Mouse (Mus musculus) heart, adult 2 months (tissue): ENCODE results near the gene Tmod4. TPM values are rescaled to one million over a fixed set of nuclear protein-coding genes. Genes with fewer than 3 reads are reported as not detected.

Experiments
- DNase-seq, 2 experiments: peaks; one replicate each; pipeline ENCODE4 v3.0.0; 2021
- H3K27ac ChIP-seq: fragments of 200-600 bp; 2 replicates; pipeline ENCODE4 v1.8.1; 2022
- H3K27me3 ChIP-seq: fragments of 200-500 bp; 2 replicates; pipeline ENCODE4 v1.6.1; 2012; ENCODE audit warnings: mild to moderate bottlenecking, low read length, inconsistent platforms, mixed read lengths; ENCODE audit not compliant: control insufficient read depth, insufficient read depth
- H3K36me3 ChIP-seq: fragments of 200-500 bp; 2 replicates; pipeline ENCODE4 v1.6.1; 2012; ENCODE audit warnings: low read length, inconsistent platforms; ENCODE audit not compliant: control insufficient read depth, insufficient read depth
- H3K4me1 ChIP-seq: fragments of 200-500 bp; 2 replicates; pipeline ENCODE4 v1.6.1; 2011; ENCODE audit warnings: low read length; ENCODE audit not compliant: control insufficient read depth, insufficient read depth
- H3K4me3 ChIP-seq: fragments of 200-600 bp; 2 replicates; pipeline ENCODE4 v1.8.1; 2022
- H3K79me2 ChIP-seq: fragments of 200-500 bp; replicated peaks from 2 replicates; pipeline ENCODE4 v1.6.1; 2012; ENCODE audit warnings: mild to moderate bottlenecking, inconsistent platforms, low read length, moderate library complexity, mixed read lengths; ENCODE audit not compliant: control insufficient read depth, insufficient read depth
- H3K9ac ChIP-seq: fragments of 200-500 bp; 2 replicates; pipeline ENCODE4 v1.6.1; 2012; ENCODE audit warnings: low read depth, mild to moderate bottlenecking, control low read depth, inconsistent platforms, low read length, mixed read lengths
- CTCF ChIP-seq: fragments of 200-600 bp; IDR thresholded peaks from 2 replicates; pipeline ENCODE4 v1.8.1; 2022; ENCODE audit warnings: antibody characterized with exemption, mild to moderate bottlenecking, moderate library complexity
- EP300 ChIP-seq: fragments of 200-500 bp; IDR thresholded peaks from 2 replicates; pipeline ENCODE4 v1.6.1; 2011; ENCODE audit warnings: low read depth, low read length, control low read depth; ENCODE audit not compliant: insufficient read depth
- POLR2A ChIP-seq: fragments of 200-500 bp; IDR thresholded peaks from 2 replicates; pipeline ENCODE4 v1.6.1; 2011; ENCODE audit warnings: mild to moderate bottlenecking, low read depth, low read length, control low read depth; ENCODE audit not compliant: insufficient read depth
- WGBS: fragments of 180-500 bp; shearing (Covaris S2); methylation state at CpG from one replicate; pipeline ENCODE4 v1.1.7; 2018; 5-methylcytosine and 5-hydroxymethylcytosine counted together
- intact Hi-C: fragments of 180-260 bp; cut with DNase I; formaldehyde crosslinking; loops from one replicate; pipeline ENCODE4 v1.15.1; 2025
- long read RNA-seq: library from polyadenylated mRNA; stranded (forward); transcript quantifications from one replicate; pipeline ENCODE4 v2.0.0, GENCODE M21; 2021
- polyA plus RNA-seq: library from polyadenylated mRNA; depleted of rRNA; stranded (reverse); fragments of >200 nt; gene quantifications from 2 replicates; pipeline ENCODE4 v1.2.3, GENCODE M21; 2012; rRNA removed
- total RNA-seq, 2 experiments: library from RNA; stranded (reverse); gene quantifications; 2 replicates each; pipeline ENCODE4 v1.2.3; 2021

Tmod4 gene
- 10 to 100 TPM; 22.6 to 30.9 TPM for total RNA-seq
- polyA plus RNA-seq = 23.3 and 25.6 TPM in 2 replicates
- long read RNA-seq, transcript Tmod4-201 (10 exons, 1,242 nt) = major isoform, 14 of 15 reads
- long read RNA-seq, partial matches to known transcripts = 0 of 15 reads
- long read RNA-seq, other reads (novel, unspliced or antisense) = 0 of 15 reads

GRCm38 (mm10) chr3:95124246-95124645 lies at the start of gene Tmod4:
Gene Tmod4, plus strand, starts transcription at chr3:95124476.
- Histone ChIP-seq H3K36me3 (no peaks in the 10 kb centered on the region; the same call in none of the 2 replicates), H3K9ac (peak within 1 kb of the TSS; percentile 41), H3K4me1 (no peaks in the 10 kb centered on the region; the same call in 1 of the 2 replicates), H3K4me3 (no peak within 1 kb of the TSS), H3K27ac (peak within 1 kb of the TSS; percentile 43), H3K79me2 (no peaks in the 10 kb centered on the region), H3K27me3 (no peaks in the 10 kb centered on the region)
- WGBS = 68% methylated on average over 6 of the region's 6 CpGs
- no peak for DNase-seq
- intact Hi-C loops = no loop called here
- TF ChIP-seq CTCF = peak; percentile 72
- no peak for TF ChIP-seq POLR2A
- no peak for TF ChIP-seq EP300

DNA sequence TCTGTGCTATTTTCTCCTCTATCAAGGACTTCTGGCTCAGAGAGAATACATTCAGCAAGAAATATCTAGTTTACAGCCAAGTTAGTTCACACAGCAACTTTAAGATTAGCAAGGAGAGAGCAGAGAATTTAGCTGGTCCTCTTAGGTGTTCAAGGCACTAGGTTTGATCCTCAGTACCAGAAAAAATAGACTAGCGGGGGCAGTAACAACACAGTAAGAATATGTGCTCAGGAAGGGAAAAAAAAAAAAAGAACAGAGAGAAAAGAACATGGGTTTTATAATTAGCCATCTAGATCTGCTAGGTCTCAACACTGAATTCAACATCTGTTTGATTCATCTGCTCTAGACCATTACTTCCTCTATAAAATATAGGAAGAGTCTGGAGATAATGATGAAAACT lies 36.2 kb upstream of the Tmod4 start:
- H3K27ac ChIP-seq = no peak overlapping the region
- H3K27me3 ChIP-seq = no peaks in the 10 kb centered on the region
- intact Hi-C loops = no loop called here
- H3K36me3 ChIP-seq = no peaks in the 10 kb centered on the region
- no peak overlapping the region for H3K9ac ChIP-seq
- no peaks in the 10 kb centered on the region for H3K79me2 ChIP-seq
- DNase-seq = no peak
- no peak for TF ChIP-seq CTCF
- no peak for TF ChIP-seq POLR2A
- TF ChIP-seq EP300 = no peak
- H3K4me1 ChIP-seq = no peaks in the 10 kb centered on the region
- WGBS = 52% methylated on average over 1 of the region's 1 CpGs
- H3K4me3 ChIP-seq = no peak overlapping the region

DNA sequence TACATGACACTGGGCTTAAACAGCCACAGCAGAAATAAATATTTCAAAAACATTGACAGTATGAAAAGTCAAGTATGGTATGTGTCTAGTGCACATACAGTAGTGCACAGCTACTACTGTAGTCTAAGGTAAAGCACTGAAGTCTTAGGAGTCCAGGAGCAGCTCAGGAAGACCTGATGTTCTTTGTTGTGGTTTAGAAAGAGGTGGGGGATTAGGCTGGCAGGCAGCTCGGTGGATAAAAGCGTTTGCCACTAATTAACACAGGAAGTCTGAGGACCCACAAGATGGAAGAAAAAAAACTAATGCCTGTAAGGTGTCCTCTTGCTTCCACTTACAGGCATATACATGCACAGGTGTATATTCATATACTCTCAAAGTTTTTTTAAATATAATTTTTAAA lies 23.4 kb upstream of the Tmod4 start:
- Histone ChIP-seq H3K79me2 (peaks cover 9% of the 10 kb centered on the region), H3K4me1 (peaks cover 1% of the 10 kb centered on the region), H3K9ac (no peak overlapping the region), H3K36me3 (peaks cover 17% of the 10 kb centered on the region), H3K27me3 (no peaks in the 10 kb centered on the region), H3K27ac (no peak overlapping the region), H3K4me3 (no peak overlapping the region)
- intact Hi-C loops = no loop called here
- 13% methylated on average over 2 of the region's 2 CpGs for WGBS
- TF ChIP-seq EP300 = no peak
- no peak for TF ChIP-seq POLR2A
- no peak for TF ChIP-seq CTCF
- DNase-seq = no peak

DNA sequence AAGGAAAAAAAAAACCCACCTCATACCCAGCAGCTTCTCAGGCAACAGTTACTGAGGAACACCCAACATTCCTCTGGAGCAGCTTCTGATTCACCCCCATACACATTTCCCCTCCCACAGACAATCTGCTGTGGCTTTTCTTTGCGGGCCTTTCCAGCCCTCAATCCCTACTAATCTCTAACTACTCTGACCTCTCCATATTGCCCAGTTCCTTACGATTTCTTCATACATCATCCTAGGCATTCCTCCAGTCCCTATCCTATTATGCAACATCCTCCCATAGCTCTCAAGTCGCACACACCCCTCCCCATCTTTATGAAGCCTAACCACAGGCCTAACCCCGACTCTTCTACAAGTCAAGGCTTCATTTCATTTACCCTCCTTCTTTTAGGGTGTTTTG lies 19.2 kb upstream of the Tmod4 start:
- Histone ChIP-seq H3K4me3 (peak overlapping the region; percentile 82), H3K79me2 (peaks cover 7% of the 10 kb centered on the region), H3K9ac (peak overlapping the region; percentile 28; the same call in 1 of the 2 replicates), H3K36me3 (peaks cover 12% of the 10 kb centered on the region; the same call in 1 of the 2 replicates), H3K27ac (peak overlapping the region; percentile 17; the same call in 1 of the 2 replicates), H3K27me3 (no peaks in the 10 kb centered on the region), H3K4me1 (peaks cover 2% of the 10 kb centered on the region)
- no peak for TF ChIP-seq POLR2A
- TF ChIP-seq CTCF = no peak
- TF ChIP-seq EP300 = no peak
- WGBS = 4% methylated on average over 4 of the region's 4 CpGs
- intact Hi-C loops = no loop called here
- no peak for DNase-seq

- WGBS = under 1% methylated on average over 16 of the region's 16 CpGs
- intact Hi-C loops = loop anchor here (2.0 kb wide), 1 partner anchor 55 kb away; the partner anchor contains the start of gene Sema6c
These were observed 18.5 kb upstream of the Tmod4 start for GRCm38 (mm10) chr3:95105586-95106337.

More at GRCm38 (mm10) chr3:95105586-95106337, 18.5 kb upstream of the Tmod4 start:
- Histone ChIP-seq H3K27me3 (no peaks in the 10 kb centered on the region), H3K4me1 (peaks cover 2% of the 10 kb centered on the region), H3K4me3 (peak overlapping the region; percentile 82), H3K36me3 (peaks cover 11% of the 10 kb centered on the region; the same call in 1 of the 2 replicates), H3K27ac (peak overlapping the region; percentile 85), H3K79me2 (peaks cover 7% of the 10 kb centered on the region), H3K9ac (peak overlapping the region; percentile 84)
- DNase-seq = no peak
- no peak for TF ChIP-seq EP300
- TF ChIP-seq POLR2A = no peak
- TF ChIP-seq CTCF = no peak
